Comparison of ENCODE assay signal across 9 mouse cellular contexts in the genomic region with DNA sequence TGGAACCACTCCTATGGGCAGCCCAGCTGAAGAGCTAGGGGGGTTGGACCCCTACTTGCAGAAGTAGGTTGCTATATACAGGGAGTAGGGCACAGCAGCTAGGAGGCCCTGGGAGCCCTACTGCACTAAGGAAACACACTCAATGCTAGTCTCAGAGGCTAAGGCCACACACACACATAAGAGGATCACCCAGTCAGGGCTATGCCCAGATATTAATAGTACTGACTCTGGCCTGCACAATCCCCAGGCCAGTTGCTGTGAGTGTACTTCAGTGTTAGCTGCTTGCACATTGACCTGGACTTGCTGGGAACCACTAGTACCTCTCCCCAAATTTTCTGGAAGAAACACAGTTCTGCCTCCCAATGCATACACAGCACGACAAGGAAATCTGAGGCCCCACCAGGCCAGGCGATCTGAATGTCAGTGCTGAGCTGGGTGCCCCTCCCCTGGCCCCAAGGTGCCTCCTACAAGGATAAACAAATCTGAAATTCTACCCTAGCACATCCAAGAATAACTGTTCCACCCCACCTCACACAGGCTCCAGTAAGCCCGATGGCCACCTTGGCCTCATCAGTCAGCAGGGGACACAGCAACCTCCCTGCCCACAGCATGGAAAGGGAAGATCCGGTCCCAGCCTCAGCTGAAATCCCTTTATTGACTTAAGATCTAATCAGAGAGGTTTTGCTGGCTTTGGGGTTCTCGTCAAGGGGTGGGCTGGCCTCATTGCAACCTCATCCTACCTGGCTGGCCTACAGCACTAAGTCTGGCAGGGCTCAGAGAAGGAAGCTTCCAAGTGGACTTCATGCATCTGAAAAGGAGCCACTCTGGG. TPM values are rescaled to one million over a fixed set of nuclear protein-coding genes. Genes with fewer than 3 reads are reported as not detected.
DNase-seq lines count a peak whose midpoint lies in the region; ATAC-seq lines count a peak whose summit lies in the region.
"Had no signal": no experiment of that assay in that cellular context is flagged by ENCODE, and none has a peak within 500 bp of the region (broad histone marks: within the 10 kb centered on the region; RNA-seq: fewer than 3 reads in every experiment).

No protein-coding gene starts in this region.

- intact Hi-C loops in left cerebral cortex, postnatal 10 days (cut with DNase I): loop anchor here (5.0 kb wide), 1 partner anchor 57 kb away; the partner anchor contains the start of gene Dnajc5

- H3K4me2 ChIP-seq in midbrain, embryonic 13.5 days (replicated peaks): no peak overlapping the region
- no peak overlapping the region for H3K4me2 ChIP-seq in midbrain, embryonic 15.5 days
- 0 out of 2 replicates have a peak overlapping the region, but pooled peaks have one; percentile 1 for H3K4me2 ChIP-seq in heart, embryonic 16.5 days (ENCODE audit: low read depth, low read length)
- H3K4me2 ChIP-seq in neural tube, embryonic 15.5 days: no peak overlapping the region

- WGBS in midbrain, embryonic 13.5 days: 76% methylated on average over 5 of the region's 5 CpGs
- 72% methylated on average over 5 of the region's 5 CpGs for WGBS in midbrain, embryonic 15.5 days
- WGBS in heart, embryonic 16.5 days: 45% methylated on average over 5 of the region's 5 CpGs
- WGBS in neural tube, embryonic 15.5 days: 82% methylated on average over 5 of the region's 5 CpGs

- 0 out of 2 replicates have a peak overlapping the region, but pooled peaks have one; percentile 1 for H3K9ac ChIP-seq in midbrain, embryonic 13.5 days (replicated peaks)
- no peak overlapping the region for H3K9ac ChIP-seq in midbrain, embryonic 15.5 days
- H3K9ac ChIP-seq in heart, embryonic 16.5 days (ENCODE audit: low read length): peak overlapping the region; percentile 45; the same call in 1 of the 2 replicates
- H3K9ac ChIP-seq in neural tube, embryonic 15.5 days (replicated peaks): peak overlapping the region; percentile 9; the same call in 1 of the 2 replicates

- H3K27me3 ChIP-seq in midbrain, embryonic 13.5 days: no peaks in the 10 kb centered on the region
- H3K27me3 ChIP-seq in midbrain, embryonic 15.5 days (replicated peaks): no peaks in the 10 kb centered on the region
- H3K27me3 ChIP-seq in heart, embryonic 16.5 days (ENCODE audit: control insufficient read depth, insufficient read depth, low read length): no peaks in the 10 kb centered on the region
- no peaks in the 10 kb centered on the region for H3K27me3 ChIP-seq in neural tube, embryonic 15.5 days (replicated peaks)

- H3K9me3 ChIP-seq in midbrain, embryonic 13.5 days: no peaks in the 10 kb centered on the region
- no peaks in the 10 kb centered on the region for H3K9me3 ChIP-seq in midbrain, embryonic 15.5 days
- no peaks in the 10 kb centered on the region for H3K9me3 ChIP-seq in heart, embryonic 16.5 days (replicated peaks; ENCODE audit: control insufficient read depth, low read length)
- no peaks in the 10 kb centered on the region for H3K9me3 ChIP-seq in neural tube, embryonic 15.5 days (replicated peaks)

- H3K27ac ChIP-seq in midbrain, embryonic 13.5 days: no peak overlapping the region
- no peak overlapping the region for H3K27ac ChIP-seq in midbrain, embryonic 15.5 days
- peak overlapping the region; percentile 5; the same call in 1 of the 2 replicates for H3K27ac ChIP-seq in heart, embryonic 16.5 days (ENCODE audit: low read length)
- no peak overlapping the region for H3K27ac ChIP-seq in neural tube, embryonic 15.5 days (replicated peaks)

- no peak overlapping the region for H3K4me3 ChIP-seq in midbrain, embryonic 13.5 days (replicated peaks)
- H3K4me3 ChIP-seq in midbrain, embryonic 15.5 days: no peak overlapping the region
- no peak overlapping the region for H3K4me3 ChIP-seq in heart, embryonic 16.5 days (ENCODE audit: low read length)
- no peak overlapping the region for H3K4me3 ChIP-seq in neural tube, embryonic 15.5 days (replicated peaks)

- H3K36me3 ChIP-seq in midbrain, embryonic 13.5 days: peaks cover 22% of the 10 kb centered on the region
- peaks cover 10% of the 10 kb centered on the region; the same call in 1 of the 2 replicates for H3K36me3 ChIP-seq in midbrain, embryonic 15.5 days (replicated peaks)
- H3K36me3 ChIP-seq in heart, embryonic 16.5 days (ENCODE audit: control insufficient read depth, insufficient read depth): peaks cover 6% of the 10 kb centered on the region; the same call in 1 of the 2 replicates
- peaks cover 9% of the 10 kb centered on the region; the same call in 1 of the 2 replicates for H3K36me3 ChIP-seq in neural tube, embryonic 15.5 days

- no peak for ATAC-seq in midbrain, embryonic 13.5 days
- no peak for ATAC-seq in midbrain, embryonic 15.5 days (replicated peaks)
- no peak for ATAC-seq in heart, embryonic 16.5 days (replicated peaks; ENCODE audit: extremely low read depth, insufficient read depth, low FRiP score)
- ATAC-seq in neural tube, embryonic 15.5 days (ENCODE audit: low FRiP score): no peak
- ATAC-seq: lung, postnatal 0 days had no signal

- peak; percentile 56 for DNase-seq in gastrocnemius, adult 18-20 months (ENCODE audit: low spot score)
- DNase-seq in gastrocnemius, postnatal 4 days (ENCODE audit: low spot score in 2 of 2): no peak
- DNase-seq in left cerebral cortex, postnatal 10 days (ENCODE audit: extremely low spot score in 1 of 2, low spot score in 2 of 2): no peak
- no peak for DNase-seq in spleen, adult 12 weeks (ENCODE audit: low spot score)

- H3K4me1 ChIP-seq in midbrain, embryonic 13.5 days (replicated peaks): peaks cover 49% of the 10 kb centered on the region
- peaks cover 46% of the 10 kb centered on the region for H3K4me1 ChIP-seq in midbrain, embryonic 15.5 days
- H3K4me1 ChIP-seq in heart, embryonic 16.5 days (ENCODE audit: control insufficient read depth, insufficient read depth, low read length): peaks cover 28% of the 10 kb centered on the region
- H3K4me1 ChIP-seq in neural tube, embryonic 15.5 days: peaks cover 57% of the 10 kb centered on the region

RNA-seq across cellular contexts. Expression of gene Uckl1, which starts 5.7 kb away (rescaled TPM):
- 10 to 100 TPM; 23.2 to 23.4 TPM for total RNA-seq in gastrocnemius, adult 18-20 months (2021)
- 10 to 100 TPM; 40.2 to 49.9 TPM for total RNA-seq in gastrocnemius, postnatal 4 days (2021)
- 71.2 and 82.5 TPM in 2 replicates for polyA plus RNA-seq in midbrain, embryonic 13.5 days (2015; fragmentation: Nextera tagmentation; extraction: Ambion mirVana)
- polyA plus RNA-seq in midbrain, embryonic 15.5 days (2015; fragmentation: Nextera tagmentation; extraction: Ambion mirVana): 77.2 and 81.8 TPM in 2 replicates
- polyA plus RNA-seq in heart, embryonic 16.5 days (2015; fragmentation: Nextera tagmentation; extraction: Ambion mirVana): 77.3 and 85.8 TPM in 2 replicates
- 65.6 and 66.7 TPM in 2 replicates for polyA plus RNA-seq in neural tube, embryonic 15.5 days (2015; fragmentation: Nextera tagmentation; extraction: Ambion mirVana)
- 10 to 100 TPM; 34.7 to 53.6 TPM for total RNA-seq in left cerebral cortex, postnatal 10 days (2021)

RNA-seq across cellular contexts. Expression of gene Prpf6, which starts 12.7 kb away (rescaled TPM):
- 10 to 100 TPM; 30.8 to 34.2 TPM for total RNA-seq in gastrocnemius, adult 18-20 months (2021)
- 10 to 100 TPM; 41.9 to 43.9 TPM for total RNA-seq in gastrocnemius, postnatal 4 days (2021)
- polyA plus RNA-seq in midbrain, embryonic 13.5 days (2015; fragmentation: Nextera tagmentation; extraction: Ambion mirVana): 71.7 and 72.8 TPM in 2 replicates
- 68.4 and 69.0 TPM in 2 replicates for polyA plus RNA-seq in midbrain, embryonic 15.5 days (2015; fragmentation: Nextera tagmentation; extraction: Ambion mirVana)
- 47.4 and 47.6 TPM in 2 replicates for polyA plus RNA-seq in heart, embryonic 16.5 days (2015; fragmentation: Nextera tagmentation; extraction: Ambion mirVana)
- 58.2 and 61.1 TPM in 2 replicates for polyA plus RNA-seq in neural tube, embryonic 15.5 days (2015; fragmentation: Nextera tagmentation; extraction: Ambion mirVana)
- 10 to 100 TPM; 44.9 to 48.8 TPM for total RNA-seq in left cerebral cortex, postnatal 10 days (2021)

RNA-seq across cellular contexts. Expression of gene Zfp512b, which starts 13.6 kb away (rescaled TPM):
- 10 to 100 TPM; 13.5 to 18.0 TPM for total RNA-seq in gastrocnemius, adult 18-20 months (2021)
- 10 to 100 TPM; 49.8 to 51.4 TPM for total RNA-seq in gastrocnemius, postnatal 4 days (2021)
- 68.1 and 70.2 TPM in 2 replicates for polyA plus RNA-seq in midbrain, embryonic 13.5 days (2015; fragmentation: Nextera tagmentation; extraction: Ambion mirVana)
- polyA plus RNA-seq in midbrain, embryonic 15.5 days (2015; fragmentation: Nextera tagmentation; extraction: Ambion mirVana): 97.1 and 111 TPM in 2 replicates
- polyA plus RNA-seq in heart, embryonic 16.5 days (2015; fragmentation: Nextera tagmentation; extraction: Ambion mirVana): 22.8 and 26.0 TPM in 2 replicates
- polyA plus RNA-seq in neural tube, embryonic 15.5 days (2015; fragmentation: Nextera tagmentation; extraction: Ambion mirVana): 68.1 and 87.0 TPM in 2 replicates
- 100 to 1,000 TPM; 139 to 152 TPM for total RNA-seq in left cerebral cortex, postnatal 10 days (2021)

RNA-seq across cellular contexts. Expression of gene Samd10, which starts 20.0 kb away (rescaled TPM):
- total RNA-seq in gastrocnemius, adult 18-20 months (2021): 1 to 10 TPM; 1.3 to 3.2 TPM
- total RNA-seq in gastrocnemius, postnatal 4 days (2021): 1 to 10 TPM; 1.7 to 1.9 TPM
- polyA plus RNA-seq in midbrain, embryonic 13.5 days (2015; fragmentation: Nextera tagmentation; extraction: Ambion mirVana): 171 and 176 TPM in 2 replicates
- 232 and 239 TPM in 2 replicates for polyA plus RNA-seq in midbrain, embryonic 15.5 days (2015; fragmentation: Nextera tagmentation; extraction: Ambion mirVana)
- 11.2 and 12.4 TPM in 2 replicates for polyA plus RNA-seq in heart, embryonic 16.5 days (2015; fragmentation: Nextera tagmentation; extraction: Ambion mirVana)
- polyA plus RNA-seq in neural tube, embryonic 15.5 days (2015; fragmentation: Nextera tagmentation; extraction: Ambion mirVana): 164 and 191 TPM in 2 replicates
- total RNA-seq in left cerebral cortex, postnatal 10 days (2021): 10 to 100 TPM; 27.1 to 28.8 TPM

RNA-seq across cellular contexts. Expression of gene Dnajc5, which starts 58.7 kb away (rescaled TPM):
- total RNA-seq in gastrocnemius, adult 18-20 months (2021): 10 to 100 TPM; 42.2 to 47.7 TPM
- 10 to 100 TPM; 84.7 to 88.0 TPM for total RNA-seq in gastrocnemius, postnatal 4 days (2021)
- 198 and 209 TPM in 2 replicates for polyA plus RNA-seq in midbrain, embryonic 13.5 days (2015; fragmentation: Nextera tagmentation; extraction: Ambion mirVana)
- polyA plus RNA-seq in midbrain, embryonic 15.5 days (2015; fragmentation: Nextera tagmentation; extraction: Ambion mirVana): 291 and 297 TPM in 2 replicates
- 77.9 and 82.1 TPM in 2 replicates for polyA plus RNA-seq in heart, embryonic 16.5 days (2015; fragmentation: Nextera tagmentation; extraction: Ambion mirVana)
- polyA plus RNA-seq in neural tube, embryonic 15.5 days (2015; fragmentation: Nextera tagmentation; extraction: Ambion mirVana): 242 and 263 TPM in 2 replicates
- total RNA-seq in left cerebral cortex, postnatal 10 days (2021): 100 to 1,000 TPM; 320 to 333 TPM
